Mouse (Mus musculus): ENCODE results near the gene Plcxd3.

The Plcxd3 gene

DNA sequence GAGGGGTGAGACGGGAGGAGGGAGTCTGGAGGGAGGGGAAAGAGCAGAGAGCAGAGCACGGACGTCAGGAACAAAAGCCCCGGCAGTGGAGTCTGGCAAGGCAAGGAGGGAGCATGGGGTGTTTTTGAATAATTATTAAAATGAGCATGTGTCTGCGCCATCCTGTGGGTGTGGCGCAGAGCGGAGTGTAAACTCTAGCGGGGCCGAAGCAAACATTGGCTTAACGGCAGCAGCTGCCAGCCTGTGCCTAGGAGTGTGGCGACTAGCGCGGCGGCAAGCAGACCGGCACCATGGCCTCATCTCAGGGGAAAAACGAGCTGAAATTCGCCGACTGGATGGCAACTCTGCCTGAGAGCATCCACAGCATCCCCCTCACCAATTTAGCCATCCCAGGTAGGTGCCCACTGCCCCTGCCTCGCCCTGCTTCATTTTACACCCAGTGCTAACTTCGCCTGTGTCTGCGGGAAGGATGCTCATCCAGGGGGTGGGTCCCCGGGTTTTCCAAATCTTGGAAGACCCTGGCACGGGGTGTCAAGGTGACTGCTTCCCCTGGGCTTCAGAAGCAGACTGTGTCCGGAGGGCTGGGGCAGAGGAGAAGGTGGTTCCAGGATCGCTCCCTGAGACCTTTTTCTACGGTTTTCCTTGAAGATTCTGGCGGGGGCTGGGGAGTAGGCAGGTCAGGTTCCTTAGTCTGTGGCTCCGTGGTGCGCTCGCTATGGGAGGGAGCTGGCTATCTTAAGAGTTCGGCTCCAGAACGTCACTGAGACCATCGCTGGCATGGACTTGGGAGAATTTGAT, at the start of gene Plcxd3:
Gene Plcxd3, plus strand, starts transcription at position 69 of the 798 bp plus-strand sequence.
- no peak for DNase-seq (ENCODE audit: low read depth)

DNA sequence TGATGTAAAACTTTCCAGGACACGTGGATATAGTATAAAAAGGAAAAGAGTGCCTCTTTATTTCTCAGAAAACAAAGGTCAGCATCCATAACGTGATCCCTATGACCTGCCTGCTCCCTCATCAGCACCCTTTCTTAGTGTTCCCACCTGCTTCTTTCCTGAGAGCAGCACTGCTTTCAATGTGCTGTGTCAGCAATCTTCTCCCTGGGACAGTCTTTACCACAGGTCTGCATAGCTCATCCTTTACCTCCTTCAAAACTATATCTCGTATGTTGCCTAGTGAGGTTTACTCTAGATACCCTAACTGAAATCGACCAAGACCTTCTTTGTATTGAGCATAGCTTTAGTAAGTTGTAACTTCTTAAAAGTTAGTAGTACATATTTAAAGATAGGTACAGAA, 43.4 kb upstream of the Plcxd3 start:
- DNase-seq (ENCODE audit: low read depth), result no peak

DNA sequence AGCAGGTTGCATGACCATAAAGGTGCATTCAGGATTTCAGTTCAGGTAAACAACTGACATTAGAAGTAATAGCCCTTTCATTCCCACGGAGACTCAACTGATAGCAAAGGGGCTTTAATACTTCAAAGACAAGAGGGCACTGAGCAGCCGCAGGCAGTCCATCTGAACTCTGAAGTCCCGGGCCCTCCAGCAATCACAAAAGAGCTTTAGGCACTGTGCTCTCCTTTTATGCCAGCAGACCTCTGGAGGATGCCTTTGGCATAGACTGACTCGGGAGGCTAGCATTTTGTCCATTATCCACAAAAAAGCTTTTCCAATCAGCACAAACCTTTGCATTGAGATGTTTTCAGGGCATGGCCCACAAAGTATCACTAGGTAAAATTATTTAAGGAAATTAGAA, 33.7 kb upstream of the Plcxd3 start:
- DNase-seq (ENCODE audit: low read depth), result no peak

DNA sequence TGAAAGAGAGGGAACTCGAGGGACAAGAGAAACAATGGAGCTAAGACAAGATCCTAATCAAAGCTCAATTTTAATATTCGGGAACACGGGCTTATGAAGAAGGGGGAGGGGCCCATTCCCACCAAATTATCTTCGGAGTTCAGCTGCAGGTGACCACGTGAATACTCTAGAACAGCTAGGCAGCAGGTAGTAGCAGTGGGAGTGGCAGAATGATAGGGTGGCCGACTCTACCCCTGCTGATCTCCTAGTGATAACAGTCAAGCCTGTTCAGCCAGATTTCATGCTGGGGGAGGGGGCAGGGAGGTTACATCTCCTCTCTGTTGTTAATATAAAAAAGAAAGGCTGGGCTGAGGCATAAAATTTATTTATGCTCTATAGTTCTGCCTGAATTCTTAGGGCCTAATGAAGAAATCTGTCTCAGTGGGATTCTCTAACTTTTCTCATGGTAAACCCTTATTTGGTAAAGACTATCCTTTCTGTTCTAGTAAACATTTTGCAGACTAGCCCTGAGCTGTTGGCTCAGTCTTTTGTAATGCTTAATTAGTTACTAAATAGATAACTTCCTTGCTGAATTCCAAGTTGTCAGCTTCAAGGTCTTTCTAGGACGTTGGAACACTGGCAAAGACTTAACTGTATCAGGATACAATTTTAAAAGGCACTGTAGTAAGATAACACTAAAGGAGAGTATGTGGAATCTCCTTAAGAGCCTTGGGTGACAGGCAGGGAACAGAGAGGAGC, 26.3 kb upstream of the Plcxd3 start:
- DNase-seq (ENCODE audit: low read depth), result no peak

DNA sequence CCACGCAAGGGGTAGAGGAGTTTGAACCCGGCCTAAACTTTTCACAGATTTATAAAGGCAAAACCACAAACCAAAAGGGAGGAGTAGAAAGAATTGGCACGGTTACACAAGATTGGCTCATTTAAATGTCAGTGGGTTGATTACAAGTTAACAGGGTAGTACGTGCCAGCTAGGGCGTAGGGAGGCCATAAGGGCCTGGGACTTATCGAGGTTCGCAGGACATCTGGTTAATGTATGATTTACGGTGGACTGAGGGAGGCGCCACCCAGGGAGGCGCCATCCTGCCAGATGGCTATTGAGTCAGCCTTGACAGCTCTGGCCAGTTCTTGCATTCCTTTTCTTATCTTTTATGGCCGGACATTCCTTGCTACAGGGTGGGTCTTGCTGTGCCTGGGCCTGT, 18.9 kb upstream of the Plcxd3 start:
- DNase-seq (ENCODE audit: low read depth), result no peak

DNA sequence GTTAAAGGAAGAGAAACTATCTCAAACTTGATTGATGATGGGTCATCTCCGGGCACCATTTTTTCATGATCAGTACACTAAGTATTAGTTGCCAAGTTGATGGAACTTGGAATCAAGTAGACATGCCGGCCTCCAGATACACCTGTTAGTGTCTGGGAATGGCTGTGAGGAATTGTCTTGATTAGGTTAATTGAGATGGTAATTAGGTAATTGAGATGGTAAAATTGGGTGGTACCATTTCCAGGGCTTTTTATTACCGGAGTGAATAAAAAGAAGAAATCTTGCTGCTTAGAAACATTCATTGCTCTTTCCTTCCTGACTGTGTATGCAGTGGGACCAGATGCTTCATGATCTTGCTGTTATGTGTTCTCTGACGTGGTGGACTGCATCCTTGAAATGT, 17.6 kb upstream of the Plcxd3 start:
- no peak for DNase-seq (ENCODE audit: low read depth)

DNA sequence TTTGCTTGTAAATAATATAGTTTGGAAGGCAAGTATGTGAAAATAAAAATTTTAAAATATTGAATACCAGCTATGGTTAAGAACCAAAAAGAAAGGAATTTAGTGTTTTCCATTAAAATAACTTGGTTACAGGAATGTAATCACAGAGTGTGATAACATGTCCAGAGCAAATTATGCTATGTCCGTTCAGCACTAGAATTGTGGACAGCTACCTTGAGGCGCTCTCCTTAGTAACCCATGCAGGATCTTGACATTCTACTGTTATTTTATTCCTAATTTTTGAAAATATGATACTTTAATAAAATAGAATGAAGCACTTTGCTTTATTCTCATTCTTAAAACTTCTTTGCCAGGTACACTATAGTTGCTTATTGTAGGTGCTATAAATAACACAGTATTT, 7.5 kb upstream of the Plcxd3 start:
- DNase-seq (ENCODE audit: low read depth), result no peak

DNA sequence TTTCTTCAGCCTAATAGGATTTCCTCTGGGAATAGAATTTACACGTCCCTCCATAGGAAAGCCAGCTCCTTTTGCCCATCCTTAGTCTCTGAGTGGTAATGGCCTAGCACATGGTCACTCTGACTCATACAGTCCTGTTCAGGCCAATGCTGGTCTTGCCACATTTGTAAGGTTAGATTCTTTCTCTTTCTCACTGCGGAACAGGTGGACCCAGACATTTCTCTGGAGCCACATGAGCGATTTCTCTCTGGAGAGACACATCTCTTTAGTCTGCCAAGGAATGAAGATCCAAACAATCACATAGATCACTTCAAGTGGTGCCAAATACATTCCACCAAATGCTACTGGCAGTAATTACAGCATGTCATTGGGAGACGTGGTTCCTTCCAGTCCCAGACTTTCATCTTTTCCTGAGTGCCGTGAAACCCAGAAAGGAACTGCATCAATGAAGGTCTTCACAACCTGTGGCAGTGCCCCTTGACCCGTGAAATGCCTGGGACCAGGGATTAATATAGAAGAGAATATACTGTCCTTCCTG, 769 bp upstream of the Plcxd3 start:
- no peak for DNase-seq (ENCODE audit: low read depth)

DNA sequence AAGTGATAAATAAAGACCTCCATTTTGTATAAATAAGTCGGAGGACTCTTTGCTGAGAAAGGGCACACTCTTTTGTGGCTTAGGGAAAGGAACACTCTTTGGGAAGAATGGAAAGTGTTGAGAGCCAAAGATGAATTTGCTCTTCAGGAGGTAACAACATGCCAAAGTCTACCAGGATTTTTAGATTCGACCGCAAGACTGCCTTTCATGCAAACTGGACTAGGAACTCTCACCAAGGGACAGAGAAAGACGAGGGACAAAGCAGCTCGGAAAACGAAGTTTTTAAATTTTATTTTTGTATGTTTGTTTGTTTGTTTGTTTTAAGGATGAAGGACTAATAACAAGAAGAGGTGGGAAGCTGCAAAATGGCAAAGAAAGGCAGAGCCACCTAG, 264 bp upstream of the Plcxd3 start:
- no peak for DNase-seq (ENCODE audit: low read depth)

DNA sequence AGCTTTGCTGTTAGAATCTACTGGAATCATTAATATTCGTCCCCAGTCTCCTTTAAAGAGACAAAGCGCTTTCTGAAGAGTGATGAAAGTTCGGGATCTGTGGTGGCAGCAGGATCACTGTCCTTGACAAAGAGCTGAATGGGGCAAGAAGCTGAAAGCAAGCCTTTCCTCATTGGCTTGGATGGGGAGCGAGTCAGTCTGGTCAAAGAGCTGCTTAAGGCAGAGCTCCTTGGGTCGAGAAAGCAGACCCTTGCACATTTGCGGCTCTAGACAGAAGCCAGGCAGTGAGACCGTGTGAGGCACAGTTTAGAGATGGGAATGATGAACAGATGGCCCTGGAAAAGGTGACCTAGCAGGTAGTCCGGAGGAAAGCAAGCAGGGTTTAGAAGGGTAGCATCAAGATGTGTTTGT, 935 bp downstream of the Plcxd3 start:
- DNase-seq (ENCODE audit: low read depth), result no peak

DNA sequence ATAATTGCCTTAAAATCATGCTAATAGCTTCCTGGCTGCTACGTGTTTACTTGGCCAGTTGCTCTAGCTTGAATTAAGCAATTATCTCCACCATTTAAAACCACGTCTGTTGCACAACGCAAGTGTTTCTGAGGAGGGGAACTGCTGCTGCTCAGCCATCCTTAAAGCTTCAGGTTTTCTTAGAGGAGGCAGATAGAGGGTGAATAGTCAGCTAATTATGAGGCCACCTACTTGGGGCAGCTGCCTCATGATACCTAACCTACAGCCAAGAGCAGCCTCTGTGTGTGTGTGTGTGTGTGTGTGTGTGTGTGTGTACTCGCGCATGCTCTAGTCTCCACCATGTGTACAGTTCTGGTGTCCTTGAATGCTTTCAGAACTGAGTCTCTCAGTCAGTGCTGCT, 3.5 kb downstream of the Plcxd3 start:
- no peak for DNase-seq (ENCODE audit: low read depth)

DNA sequence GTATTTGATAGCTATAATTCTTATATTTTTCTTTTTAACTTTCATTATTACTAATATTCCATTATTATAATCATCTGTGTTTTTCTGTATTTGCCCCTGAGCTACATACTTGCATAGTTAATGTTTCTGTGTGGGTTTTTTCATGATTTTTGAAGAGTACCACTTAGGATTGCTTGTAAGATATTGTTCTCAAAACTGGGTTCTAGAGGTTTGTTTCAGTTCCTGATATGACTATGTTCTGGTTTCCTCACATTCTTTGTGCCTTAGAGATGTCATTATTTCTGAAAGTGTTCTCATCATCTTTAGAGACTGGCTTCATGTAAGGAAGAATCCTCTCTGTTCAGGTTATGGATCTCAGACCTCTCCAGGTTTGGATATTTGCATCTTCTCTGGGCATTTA, 12.5 kb downstream of the Plcxd3 start:
- DNase-seq (ENCODE audit: low read depth), result no peak

DNA sequence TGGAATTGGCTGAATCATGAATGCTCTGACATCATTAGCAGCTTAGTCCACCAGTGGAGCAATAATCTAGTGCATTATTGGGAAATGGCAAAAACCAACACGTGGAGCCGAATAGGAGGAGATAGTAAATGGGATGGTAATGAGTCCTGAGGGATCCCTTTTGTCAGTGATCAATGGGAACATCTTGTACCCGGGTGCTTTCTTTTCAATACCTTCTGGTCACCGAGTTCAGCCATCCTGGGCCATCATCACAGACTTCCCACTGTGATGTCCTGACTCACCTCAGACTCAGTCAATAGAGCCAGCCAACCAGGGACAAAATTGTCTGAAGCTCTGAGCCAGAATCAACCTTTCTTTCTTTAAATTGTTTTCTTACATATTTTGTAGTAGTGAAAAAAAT, 24.8 kb downstream of the Plcxd3 start:
- DNase-seq (ENCODE audit: low read depth), result no peak

DNA sequence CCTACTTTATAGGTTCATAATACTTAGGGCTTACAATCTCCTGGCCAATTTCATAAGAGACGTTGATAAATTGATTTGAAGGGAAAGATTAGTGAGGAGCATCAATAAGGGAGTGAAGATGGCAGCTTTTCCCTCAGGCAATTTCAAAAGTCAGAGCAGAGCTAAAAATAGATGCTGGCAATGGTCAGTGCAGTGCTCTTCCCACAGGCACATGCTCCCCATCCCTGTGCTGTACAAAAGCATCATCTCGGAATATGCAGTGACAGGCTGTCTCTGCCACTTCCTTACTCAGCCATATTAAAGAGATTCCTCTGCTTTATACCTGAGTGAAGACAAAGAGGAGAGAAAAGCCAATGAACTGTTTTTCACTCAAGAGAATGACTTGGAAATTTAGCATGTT, 36.0 kb downstream of the Plcxd3 start:
- DNase-seq (ENCODE audit: low read depth), result no peak

DNA sequence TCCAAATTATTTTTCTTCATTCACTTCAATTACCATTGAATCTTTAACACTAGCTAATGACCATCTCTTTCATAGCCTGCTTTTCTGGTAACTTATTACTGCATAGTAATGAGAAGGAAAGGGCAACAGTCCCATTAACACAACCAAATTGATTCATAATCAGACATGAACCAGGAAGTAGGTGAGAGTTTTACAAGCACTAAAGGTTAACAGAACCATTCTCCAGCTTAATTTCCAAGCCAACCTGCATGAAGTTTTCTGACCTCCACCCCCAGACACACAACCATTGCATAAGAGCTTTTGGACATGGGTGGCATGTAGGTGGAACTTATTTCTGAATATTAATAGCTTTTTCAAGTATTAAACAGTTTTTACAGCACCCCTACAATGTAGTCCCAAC, 64.8 kb downstream of the Plcxd3 start:
- no peak for DNase-seq (ENCODE audit: low read depth)

DNA sequence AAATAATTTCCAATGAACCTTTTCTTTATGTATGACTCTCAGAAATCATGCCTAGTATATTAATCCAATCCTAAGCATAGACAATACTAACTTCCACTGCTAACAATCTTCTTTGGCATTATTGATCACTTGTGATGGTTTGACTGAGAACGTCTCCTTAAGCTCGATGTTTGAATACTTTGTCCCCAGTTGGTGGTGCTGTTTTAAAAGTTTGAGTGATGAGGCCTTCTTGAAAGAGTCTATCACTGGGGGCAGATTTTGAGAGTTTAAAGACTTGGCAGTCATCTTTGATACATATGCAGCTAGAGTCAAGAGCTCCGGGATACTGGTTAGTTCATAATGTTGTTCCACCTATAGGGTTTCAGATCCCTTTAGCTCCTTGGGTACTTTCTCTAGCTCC, 120.9 kb downstream of the Plcxd3 start:
- no peak for DNase-seq (ENCODE audit: low read depth)

DNA sequence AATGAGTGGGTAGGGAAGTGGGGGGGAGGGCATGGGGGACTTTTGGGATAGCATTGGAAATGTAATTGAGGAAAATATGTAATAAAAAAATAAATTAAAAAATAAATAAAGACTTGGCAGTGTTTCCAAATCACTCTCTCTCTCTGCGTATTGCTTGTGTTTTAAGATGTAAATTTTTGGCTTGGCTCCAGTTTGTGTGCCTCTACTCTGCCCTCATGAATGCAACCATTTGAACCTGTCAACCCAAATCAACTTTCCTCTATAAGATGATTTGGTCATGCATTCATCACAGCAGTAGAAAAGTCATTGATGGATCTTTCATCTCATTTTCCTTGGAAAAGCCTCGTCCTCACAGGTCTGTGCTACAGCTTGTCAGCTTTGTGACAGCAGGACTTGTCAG, 121.7 kb downstream of the Plcxd3 start:
- no peak for DNase-seq (ENCODE audit: low read depth)

DNA sequence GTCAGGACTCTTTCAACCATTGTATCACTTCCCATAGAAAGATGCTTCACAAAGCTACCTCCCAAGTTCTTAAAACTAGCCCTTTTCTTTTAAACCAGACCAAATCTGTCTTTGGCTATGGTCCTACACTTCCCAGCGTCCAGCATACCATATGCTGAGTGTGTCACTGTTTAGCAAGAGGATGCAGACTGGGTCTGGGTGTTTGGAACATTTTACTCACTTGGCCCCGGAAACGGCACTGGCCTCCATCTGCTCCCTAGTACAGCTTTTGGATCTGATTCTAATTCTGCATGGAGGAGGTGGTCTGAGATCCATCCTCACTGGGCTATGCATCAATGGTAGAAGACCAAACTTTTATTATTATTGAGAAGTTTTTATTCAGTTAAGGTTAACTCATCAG, 122.7 kb downstream of the Plcxd3 start:
- no peak for DNase-seq (ENCODE audit: low read depth)

DNA sequence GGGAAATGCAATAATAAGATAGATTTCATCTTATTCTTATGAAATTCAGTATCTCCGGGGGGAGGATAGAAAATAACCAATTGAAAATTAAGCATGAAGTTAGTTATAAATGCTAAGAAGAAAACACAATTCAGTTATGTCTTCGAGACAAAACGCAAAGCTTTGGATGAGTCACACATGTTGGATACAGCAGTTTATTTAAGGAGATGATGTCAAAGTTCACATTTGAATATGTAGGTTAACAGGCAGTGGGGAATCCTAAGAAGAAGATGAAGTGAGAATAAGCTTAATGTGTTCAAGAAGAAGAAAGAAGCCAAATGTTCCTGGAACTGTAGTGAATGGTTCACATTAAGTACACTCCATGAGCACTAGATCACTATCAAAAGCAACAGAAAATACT, 128.1 kb downstream of the Plcxd3 start:
- DNase-seq (ENCODE audit: low read depth), result no peak

DNA sequence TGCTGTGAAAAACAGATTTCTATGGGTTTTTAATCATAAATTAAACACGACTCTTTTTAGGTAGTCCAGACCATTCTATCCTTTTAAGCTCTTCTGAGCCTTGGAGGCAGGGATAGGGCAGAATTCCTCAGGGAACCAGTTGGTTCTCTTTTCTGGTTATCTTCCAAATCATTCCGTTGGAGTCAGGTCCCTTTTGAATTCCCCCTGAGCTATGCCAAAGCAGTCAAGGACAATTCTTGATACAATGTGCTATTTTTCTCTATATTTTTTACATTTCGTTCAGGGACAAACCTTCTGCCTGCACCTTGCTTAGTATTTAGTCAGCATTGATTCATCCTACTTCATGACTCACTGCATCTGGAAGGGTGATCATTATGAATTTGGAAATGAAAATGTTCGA, 128.5 kb downstream of the Plcxd3 start:
- DNase-seq (ENCODE audit: low read depth), result no peak

DNA sequence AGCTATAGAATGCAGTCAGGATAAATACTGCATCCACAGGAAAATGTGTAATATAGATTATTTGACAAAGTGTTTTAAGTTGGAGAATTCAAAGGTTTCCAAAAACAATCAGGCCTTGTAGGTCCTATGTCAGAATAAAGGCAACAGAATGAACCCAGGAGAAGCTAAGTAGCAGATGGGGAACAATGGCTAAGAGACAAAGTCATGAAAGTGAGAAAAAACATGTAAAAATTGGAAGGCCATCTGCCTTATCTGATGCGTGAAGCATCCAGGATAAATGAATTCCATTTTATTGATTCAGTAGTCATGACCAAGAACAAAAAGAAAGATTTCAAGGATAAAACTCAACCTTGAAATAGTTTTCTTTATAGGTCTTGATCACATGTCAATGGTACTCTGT, 139.4 kb downstream of the Plcxd3 start:
- no peak for DNase-seq (ENCODE audit: low read depth)

DNA sequence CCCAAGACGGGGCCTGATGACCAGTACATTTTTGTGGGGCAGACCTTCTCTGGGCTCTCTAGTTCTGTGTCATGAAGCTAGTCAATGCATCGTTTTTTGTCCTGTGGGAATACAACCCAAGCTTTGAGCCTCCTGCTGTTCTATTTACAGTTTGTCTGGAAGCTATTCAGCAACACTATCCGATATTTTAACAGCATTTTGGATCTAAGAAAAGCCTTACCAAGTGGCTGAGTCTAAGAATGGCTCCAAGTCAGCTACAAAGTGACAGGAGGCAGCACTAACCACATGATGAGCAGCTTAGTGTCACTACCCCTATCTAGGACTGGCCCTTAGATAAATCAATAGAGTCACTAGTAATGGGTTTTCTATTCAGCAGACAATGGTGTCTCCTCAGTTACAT, 149.3 kb downstream of the Plcxd3 start:
- no peak for DNase-seq (ENCODE audit: low read depth)

DNA sequence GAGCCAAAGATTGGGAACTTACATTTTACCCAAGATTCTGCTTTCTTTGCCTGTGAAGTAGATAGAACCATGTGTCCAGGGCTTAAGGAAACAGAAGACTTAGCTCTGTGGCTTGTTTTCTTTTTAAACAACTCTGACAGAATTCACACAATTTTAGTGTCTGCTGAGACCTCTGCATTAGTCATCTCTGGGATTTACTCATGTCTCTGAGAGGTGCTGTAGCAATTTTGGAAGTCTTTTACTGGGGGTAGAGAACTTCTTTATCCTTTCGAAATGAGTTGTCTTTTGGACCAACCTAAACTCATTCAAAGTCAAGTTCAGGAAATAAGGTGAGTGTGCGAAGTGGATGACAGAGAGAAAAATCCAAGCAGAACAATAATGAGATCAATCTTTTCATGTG, 158.4 kb downstream of the Plcxd3 start:
- no peak for DNase-seq (ENCODE audit: low read depth)

DNA sequence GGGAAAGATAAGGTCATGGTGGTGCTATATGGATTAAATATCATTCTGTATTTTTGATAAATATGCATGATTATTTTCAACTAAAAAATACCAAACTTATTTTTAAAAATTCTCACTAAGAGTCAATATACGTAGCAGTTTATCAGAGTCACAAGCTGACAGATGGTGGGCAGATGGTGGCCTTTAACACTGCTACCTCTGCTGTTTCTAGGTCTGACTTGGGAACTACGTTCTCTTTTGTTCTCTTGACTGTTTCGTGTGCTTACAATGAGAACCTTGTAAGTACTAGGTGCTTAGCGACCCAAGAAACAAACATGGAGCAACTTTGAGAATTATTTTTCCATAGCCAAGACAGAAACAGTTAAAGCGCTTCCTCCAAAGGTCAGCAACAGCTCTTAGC, 183.8 kb downstream of the Plcxd3 start:
- DNase-seq (ENCODE audit: low read depth), result no peak

All from naive thymus-derived CD4-positive, alpha-beta T cell, adult 2 months (primary cell).